Mouse (Mus musculus): ENCODE measurements at regions not wholly inside any gene's neighbourhood (a gene's known extent, or its start where the extent isn't known, plus 50 kb on each side); places are given as distances from the start of the nearest gene placed in this dataset.

DNA sequence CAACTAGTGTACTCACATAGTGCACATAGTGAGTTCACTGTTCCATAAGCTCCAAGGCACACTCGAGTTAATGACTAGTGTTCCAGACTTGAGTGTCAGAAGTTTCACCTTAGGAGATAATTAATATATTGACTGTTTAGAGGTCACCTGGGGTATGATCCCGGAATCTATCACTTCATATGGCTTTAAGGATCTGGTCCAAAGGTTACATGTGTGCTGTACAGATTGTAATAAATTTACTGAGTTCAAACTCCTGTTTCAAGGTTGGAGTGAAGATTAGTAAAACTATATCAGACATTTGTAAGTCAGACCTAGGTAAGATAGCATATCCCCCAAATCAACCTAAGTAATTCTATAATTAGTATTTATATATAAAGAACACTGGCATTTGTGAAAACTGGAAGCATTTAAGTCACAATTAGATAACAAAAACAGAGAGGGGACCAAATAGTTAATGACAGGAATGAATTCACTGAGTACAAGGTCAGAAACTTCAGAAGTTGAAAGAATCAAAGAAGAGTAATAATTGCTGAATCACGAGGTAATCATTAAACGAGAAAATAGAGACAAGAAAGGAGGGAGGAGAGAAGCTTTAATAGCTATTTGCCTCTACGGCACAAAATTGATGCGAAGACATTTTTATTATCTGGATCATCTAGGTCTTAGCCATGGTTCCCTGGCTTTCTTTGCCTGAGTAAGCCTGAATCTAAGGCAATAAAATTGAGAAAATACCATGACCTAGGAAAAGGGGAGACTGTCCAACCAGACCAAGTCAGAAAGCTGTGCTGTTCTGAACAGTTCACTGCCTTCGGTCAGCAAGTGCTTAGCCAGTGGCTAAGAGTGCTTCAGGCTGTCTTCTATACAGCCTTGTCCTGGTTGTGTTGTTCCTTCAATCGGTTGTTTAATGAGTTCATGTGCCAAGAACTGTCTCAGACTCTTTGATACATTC is 112.6 kb upstream of the Zfand5 start:
- TF ChIP-seq CTCF (IDR thresholded peaks at IDR 0.05; ENCODE audit: control insufficient read depth, insufficient read depth, low read length) (no peak), POLR2A (IDR thresholded peaks at IDR 0.05; ENCODE audit: borderline replicate concordance, control insufficient read depth, low read depth, low read length) (no peak)

Data from bone marrow, adult 2 months (tissue).